Mouse (Mus musculus) spleen, postnatal 14 days (tissue): ENCODE data around the gene Tlx1.

ENCODE experiments used
- DNase-seq, 2 experiments: peaks; one replicate each; pipeline ENCODE4 v3.0.0; 2021 to 2022; ENCODE audit warnings: low spot score in 2 of 2

Tlx1 gene

DNA sequence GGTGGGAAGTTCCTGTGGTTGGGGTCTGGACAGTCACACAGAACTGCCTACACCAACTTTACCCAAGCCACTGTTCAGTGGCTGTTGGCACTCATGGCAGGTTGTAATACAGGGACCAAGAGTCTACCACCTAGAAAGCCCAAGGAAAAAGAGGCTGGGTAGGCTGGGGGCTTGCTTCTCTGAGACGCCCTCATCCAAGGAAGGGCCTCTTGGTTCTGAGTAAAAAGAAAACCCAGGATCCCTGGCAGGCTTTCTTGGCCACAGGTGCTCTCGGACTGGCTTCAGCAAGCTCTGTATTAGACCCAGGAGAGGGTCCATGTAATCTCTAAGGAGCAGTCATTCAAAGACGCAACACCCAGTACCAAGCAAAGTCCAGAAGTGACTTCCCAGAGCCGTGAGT is 7.7 kb downstream of the Tlx1 start:
- DNase-seq: no peak

GRCm38 (mm10) chr19:45158896-45159295 is 8.4 kb downstream of the Tlx1 start:
- DNase-seq: no peak

DNA sequence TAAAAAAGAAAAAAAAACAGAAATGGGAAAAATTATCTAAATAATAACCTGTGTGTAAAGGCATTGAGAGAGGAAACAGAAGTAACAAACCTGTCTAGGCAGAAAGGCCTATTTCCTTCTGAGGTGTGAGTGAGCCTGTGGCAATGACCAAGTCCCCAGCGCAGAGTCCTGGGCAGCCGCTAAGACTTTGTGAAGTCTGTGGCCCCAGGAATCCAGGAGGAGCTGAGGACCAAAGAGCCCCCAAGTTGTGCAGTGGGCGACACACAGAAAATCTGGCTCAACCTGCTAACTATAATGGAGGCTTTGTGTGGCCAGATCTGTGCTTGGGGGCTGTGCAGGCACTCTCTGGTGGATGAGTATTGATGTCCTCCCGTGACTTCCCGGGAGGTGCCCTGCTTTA is 9.0 kb downstream of the Tlx1 start:
- DNase-seq: no peak

DNA sequence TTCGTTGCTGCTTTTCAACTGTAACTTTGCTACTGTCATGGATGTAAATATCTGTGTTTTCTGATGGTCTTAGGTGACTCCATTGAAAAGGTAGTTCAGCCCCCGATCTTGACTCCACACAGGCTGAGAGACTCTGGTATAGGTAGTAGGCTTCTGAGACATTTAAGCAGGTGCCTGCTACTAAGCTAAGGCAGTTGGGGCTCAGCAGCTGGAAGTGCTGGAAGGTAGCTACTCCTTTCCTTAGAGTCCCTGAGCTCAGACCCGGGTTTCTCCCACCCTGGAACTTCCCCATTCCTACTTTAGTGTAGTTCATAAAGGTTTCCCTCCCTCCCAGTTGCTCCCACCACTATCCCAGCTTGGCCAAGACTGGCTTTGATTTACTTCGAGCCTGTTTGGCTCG is 9.5 kb downstream of the Tlx1 start:
- no peak for DNase-seq

GRCm38 (mm10) chr19:45160523-45160922 is 10.0 kb downstream of the Tlx1 start:
- DNase-seq: no peak

- peak in 1 of 2 experiments; percentile 37 for DNase-seq
Measured at GRCm38 (mm10) chr19:45161093-45161492, 10.6 kb downstream of the Tlx1 start.

DNA sequence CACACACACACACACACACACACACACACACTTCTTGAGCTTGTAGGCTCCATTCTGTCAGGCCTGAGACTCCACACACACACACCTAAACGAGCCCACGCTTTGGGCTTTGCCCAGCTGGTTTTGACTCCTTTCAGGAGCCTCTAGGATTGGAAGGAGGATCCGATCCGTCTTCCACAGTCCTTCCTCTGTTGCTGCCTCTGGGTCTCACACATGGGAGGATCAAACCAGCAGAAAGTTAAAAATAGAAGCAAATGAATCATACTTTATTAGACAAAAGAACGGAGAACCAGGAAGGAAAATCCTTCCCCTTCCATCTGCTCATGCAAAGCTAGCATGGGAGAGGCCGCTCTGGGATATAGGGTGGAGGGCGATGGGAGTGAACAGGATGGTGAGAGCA is 11.7 kb downstream of the Tlx1 start:
- no peak for DNase-seq

DNA sequence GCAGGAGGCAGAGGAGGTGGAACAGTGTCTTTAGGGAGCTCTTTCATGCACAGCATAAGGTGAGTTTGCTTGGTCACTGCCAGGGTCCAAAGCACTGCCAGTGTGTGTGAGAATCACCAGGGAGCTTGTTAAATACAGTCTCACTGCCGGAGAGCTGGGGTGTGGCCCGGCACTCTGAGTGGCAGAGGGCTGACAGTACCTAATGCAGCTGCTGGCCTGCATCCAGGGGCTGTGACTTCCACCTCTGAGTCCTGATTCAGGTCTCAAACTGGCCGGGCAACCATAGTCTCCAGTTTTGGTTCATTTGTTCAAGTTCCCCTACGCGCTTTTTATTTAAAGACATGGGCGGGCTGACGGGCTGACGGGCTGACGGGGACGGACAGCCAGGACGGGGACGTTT is 12.4 kb downstream of the Tlx1 start:
- DNase-seq: no peak

DNA sequence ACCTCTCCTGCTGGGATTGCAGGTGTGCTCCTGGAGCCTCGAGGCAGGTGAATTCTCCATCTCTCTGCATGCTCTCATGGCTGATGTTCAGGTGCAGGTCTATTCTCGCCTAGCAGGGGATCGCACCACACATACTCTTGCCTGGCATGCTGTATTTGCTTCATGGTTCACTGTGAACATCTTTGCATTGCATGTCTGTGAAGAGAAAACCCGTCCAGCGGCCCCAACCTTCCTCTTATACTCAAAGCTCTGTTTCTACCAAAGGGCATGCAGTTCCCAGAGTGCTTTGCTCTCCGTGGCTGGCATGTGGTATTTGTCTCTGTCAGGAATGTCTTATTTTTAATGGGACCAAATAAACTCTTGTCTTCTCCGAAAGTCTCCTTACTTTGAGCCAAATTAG is 20.0 kb downstream of the Tlx1 start:
- no peak for DNase-seq

GRCm38 (mm10) chr19:45174803-45175202 is 24.3 kb downstream of the Tlx1 start:
- no peak for DNase-seq

DNA sequence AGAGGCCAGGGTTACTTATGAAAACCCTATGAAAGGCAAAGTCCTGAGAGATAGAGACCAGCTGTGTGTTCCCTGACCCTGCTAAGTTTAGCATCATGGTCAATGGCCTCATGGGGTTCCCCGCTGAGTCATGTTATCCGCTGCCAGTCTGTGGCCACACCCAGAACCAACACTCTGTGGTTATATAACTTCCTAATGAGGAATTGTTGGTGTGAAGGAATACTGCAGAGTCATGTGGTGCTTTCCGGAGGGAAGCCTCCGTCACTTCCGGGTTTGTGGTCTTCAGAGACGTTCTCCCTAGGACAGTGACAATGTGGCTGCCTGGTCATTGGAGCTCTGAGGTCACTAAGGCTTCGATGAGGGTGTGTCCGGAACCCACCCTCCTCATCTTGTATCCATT is 25.8 kb downstream of the Tlx1 start:
- DNase-seq: no peak

DNA sequence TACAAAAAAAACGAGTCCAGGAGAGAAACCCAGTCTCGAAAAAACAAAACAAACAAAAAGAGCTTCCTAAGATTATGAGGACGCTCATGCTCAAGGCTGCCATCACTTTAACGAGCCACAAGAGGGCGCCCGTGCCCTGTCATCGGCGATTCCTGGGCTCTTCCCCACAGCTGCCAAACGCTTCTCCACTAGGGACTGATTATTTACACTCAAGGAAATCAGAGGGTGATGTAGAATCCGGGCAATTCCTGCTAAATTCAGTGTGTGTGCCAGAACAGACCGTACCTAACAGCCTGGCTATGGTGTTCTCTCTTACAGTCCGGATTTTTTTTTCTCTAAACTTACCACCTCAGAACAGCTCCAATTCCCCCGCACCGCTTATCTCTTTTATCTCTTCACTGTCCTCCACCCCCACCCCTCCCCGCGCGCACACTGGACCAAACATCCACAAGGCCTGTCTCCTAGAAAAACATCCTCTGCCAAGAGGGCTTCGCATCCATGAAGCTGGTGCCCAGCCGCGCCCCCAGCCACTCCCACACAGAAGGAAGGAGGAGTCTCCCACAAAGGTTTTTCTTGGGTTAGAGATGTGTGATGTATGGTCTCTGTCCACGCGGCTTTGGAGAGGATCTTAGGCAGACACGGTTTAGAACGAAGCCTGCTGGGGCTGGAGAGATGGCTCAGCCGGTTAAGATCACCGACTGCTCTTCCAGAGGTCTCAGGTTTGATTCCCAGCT is 26.7 kb downstream of the Tlx1 start:
- DNase-seq: peak in 1 of 2 experiments; percentile 20

- no peak for DNase-seq
Measured at GRCm38 (mm10) chr19:45179451-45179850, 29.0 kb downstream of the Tlx1 start.

- DNase-seq: no peak
Measured at GRCm38 (mm10) chr19:45180447-45180846, 30.0 kb downstream of the Tlx1 start.

DNA sequence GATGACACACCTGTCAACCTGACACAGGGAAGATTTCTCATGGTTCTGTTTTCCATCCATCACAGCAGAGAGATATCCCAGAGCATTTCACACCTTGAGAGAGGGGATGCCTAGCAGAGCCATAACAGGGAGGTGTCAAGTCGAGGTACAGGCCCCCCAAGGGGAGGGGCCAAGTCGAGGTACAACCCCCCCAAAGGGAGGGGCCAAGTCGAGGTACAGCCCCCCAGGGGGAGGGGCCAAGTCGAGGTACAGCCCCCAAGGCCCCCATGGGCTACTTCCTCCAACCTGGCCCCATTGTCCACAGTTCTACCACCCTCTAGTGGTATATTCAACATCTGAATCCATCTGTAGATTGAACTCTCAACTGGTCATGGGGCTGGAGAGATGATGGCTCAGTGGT is 44.2 kb downstream of the Tlx1 start:
- DNase-seq: no peak

DNA sequence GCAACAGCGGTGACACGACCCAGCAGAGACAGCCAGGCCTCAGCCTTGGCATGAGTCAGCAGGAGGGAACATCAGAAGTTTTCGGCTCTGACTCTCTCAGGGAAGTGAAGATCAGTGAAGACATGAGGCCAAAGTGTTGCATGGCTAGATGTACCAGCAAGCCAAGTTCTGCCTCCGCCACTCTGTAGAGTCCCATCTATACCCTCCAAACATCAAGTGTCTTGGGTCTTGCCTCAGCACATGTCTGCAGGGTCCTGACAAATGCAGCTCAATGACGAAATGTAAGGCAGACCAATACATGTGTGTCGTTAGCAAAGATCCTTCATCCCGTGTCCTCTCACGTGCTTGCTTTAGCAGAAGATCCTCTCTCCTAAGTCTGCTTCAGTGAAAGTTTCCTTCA is 46.5 kb downstream of the Tlx1 start:
- no peak for DNase-seq

DNA sequence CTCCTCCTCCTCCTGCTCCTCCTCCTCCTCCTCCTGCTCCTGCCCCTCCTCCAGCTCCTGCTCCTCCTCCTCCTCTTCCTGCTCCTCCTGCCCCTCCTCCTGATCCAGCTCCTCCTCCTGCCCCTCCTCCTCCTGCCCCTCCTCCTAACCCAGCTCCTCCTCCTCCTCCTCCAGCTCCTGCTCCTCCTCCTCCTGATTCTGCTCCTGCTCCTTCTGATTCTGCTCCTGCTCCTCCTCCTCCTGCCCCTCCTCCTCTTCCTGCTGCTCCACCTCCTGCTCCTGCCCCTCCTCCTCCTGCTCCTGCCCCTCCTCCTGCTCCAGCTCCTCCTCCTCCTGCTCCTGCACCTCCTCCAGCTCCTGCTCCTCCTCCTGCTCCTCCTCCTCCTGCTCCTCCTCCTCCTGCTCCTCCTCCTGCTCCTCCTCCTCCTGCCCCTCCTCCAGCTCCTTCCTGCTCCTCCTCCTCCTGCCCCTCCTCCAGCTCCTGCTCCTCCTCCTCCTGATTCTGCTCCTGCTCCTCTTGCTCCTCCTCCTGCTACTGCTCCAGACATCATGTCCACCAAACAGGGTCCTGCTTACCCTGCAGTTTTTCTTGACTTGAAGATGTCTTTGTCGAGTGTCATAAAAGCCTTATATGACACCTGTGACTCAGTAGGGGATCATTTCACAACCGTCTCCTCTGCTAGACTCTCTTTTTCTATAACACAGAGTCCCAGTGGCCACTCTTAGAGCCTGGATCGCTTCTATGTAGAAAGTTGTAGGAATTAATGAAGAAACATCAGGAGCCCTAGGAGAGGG is 55.0 kb downstream of the Tlx1 start:
- no peak for DNase-seq
